In the genomic region with DNA sequence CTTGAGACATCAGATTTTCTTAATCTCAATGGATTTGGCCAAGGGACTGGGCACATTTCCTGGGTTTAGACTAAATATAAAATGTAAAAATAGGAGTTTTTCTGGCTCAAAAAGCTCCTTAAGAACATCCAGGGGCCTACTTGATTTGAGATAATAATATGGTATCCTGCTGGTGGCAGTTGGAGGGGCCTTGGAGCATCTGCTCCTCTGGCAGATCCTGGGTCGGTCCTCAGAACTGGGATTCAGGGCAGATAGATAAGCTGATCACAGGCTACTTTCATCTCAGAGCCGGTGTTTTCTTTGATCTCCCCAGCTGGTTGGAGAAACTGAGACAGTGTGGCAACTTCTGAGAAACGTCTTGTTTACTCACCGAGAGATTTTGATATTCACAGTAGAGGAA, we compare ENCODE assay signal across 21 mouse cellular contexts.
DNase-seq lines count a peak whose midpoint lies in the region; ATAC-seq lines count a peak whose summit lies in the region.
"Had no signal": no experiment of that assay in that cellular context is flagged by ENCODE, and none has a peak within 500 bp of the region (broad histone marks: within the 10 kb centered on the region; RNA-seq: fewer than 3 reads in every experiment).

No protein-coding gene starts in this region.

- peak; percentile 66 to 67 for DNase-seq in cerebellum, postnatal 10 days
- no peak for DNase-seq in cerebellum, adult 11-12 months
- no peak for DNase-seq in hindbrain, embryonic 14.5 days (ENCODE audit: low spot score)
- DNase-seq in hindbrain, embryonic 10.5 days (ENCODE audit: low spot score), result no peak
- DNase-seq in midbrain, embryonic 14.5 days, result peak; percentile 11
- DNase-seq in kidney, postnatal 10 days, result no peak
- DNase-seq: adrenal gland, adult 8-10 months; gastrocnemius, postnatal 14 days; kidney, adult 11 months; kidney, postnatal 25 days; spleen, adult 18-20 months; thymus, postnatal 4 days had no signal

- no peak for ATAC-seq in hindbrain, embryonic 14.5 days (ENCODE audit: low FRiP score)
- ATAC-seq in midbrain, embryonic 14.5 days (ENCODE audit: low FRiP score, low TSS enrichment), result no peak
- ATAC-seq in midbrain, embryonic 13.5 days, result no peak
- ATAC-seq in forebrain, embryonic 16.5 days, result peak; percentile 26

- no peaks in the 10 kb centered on the region for H3K36me3 ChIP-seq in hindbrain, embryonic 14.5 days (replicated peaks; ENCODE audit: control insufficient read depth, insufficient read depth)
- no peaks in the 10 kb centered on the region for H3K36me3 ChIP-seq in hindbrain, embryonic 10.5 days
- no peaks in the 10 kb centered on the region for H3K36me3 ChIP-seq in midbrain, embryonic 14.5 days (ENCODE audit: control insufficient read depth, insufficient read depth, low read length)
- no peaks in the 10 kb centered on the region for H3K36me3 ChIP-seq in midbrain, embryonic 13.5 days
- no peaks in the 10 kb centered on the region for H3K36me3 ChIP-seq in forebrain, embryonic 16.5 days (ENCODE audit: control insufficient read depth, insufficient read depth)
- H3K36me3 ChIP-seq: heart, embryonic 15.5 days; limb, embryonic 13.5 days; lung, embryonic 15.5 days; midbrain, embryonic 10.5 days had no signal

- no peaks in the 10 kb centered on the region for H3K27me3 ChIP-seq in hindbrain, embryonic 14.5 days (ENCODE audit: control insufficient read depth, insufficient read depth, low read length)
- no peaks in the 10 kb centered on the region for H3K27me3 ChIP-seq in hindbrain, embryonic 10.5 days (ENCODE audit: insufficient read depth, poor library complexity, severe bottlenecking)
- H3K27me3 ChIP-seq in midbrain, embryonic 14.5 days (ENCODE audit: control insufficient read depth, insufficient read depth, low read length), result no peaks in the 10 kb centered on the region
- H3K27me3 ChIP-seq in midbrain, embryonic 13.5 days, result no peaks in the 10 kb centered on the region
- no peaks in the 10 kb centered on the region for H3K27me3 ChIP-seq in forebrain, embryonic 16.5 days (replicated peaks; ENCODE audit: control insufficient read depth, insufficient read depth, low read length)
- H3K27me3 ChIP-seq: heart, embryonic 15.5 days; lung, embryonic 15.5 days had no signal

- no peak overlapping the region for H3K4me2 ChIP-seq in hindbrain, embryonic 14.5 days (replicated peaks)
- H3K4me2 ChIP-seq in midbrain, embryonic 14.5 days (ENCODE audit: low read length), result no peak overlapping the region
- no peak overlapping the region for H3K4me2 ChIP-seq in midbrain, embryonic 13.5 days (replicated peaks)
- H3K4me2 ChIP-seq in forebrain, embryonic 16.5 days (ENCODE audit: low read length), result no peak overlapping the region
- H3K4me2 ChIP-seq: heart, embryonic 15.5 days; limb, embryonic 13.5 days; liver, embryonic 11.5 days; lung, embryonic 15.5 days had no signal

- 63% methylated on average over 4 of the region's 4 CpGs for WGBS in hindbrain, embryonic 14.5 days
- 70% methylated on average over 4 of the region's 4 CpGs for WGBS in hindbrain, embryonic 10.5 days
- WGBS in midbrain, embryonic 14.5 days, result 48% methylated on average over 4 of the region's 4 CpGs
- WGBS in midbrain, embryonic 13.5 days, result 55% methylated on average over 4 of the region's 4 CpGs
- WGBS in forebrain, embryonic 16.5 days, result 46% methylated on average over 4 of the region's 4 CpGs

- H3K27ac ChIP-seq in hindbrain, embryonic 14.5 days, result 0 out of 2 replicates have a peak overlapping the region, but pooled peaks have one; percentile 0
- no peak overlapping the region for H3K27ac ChIP-seq in hindbrain, embryonic 10.5 days
- no peak overlapping the region for H3K27ac ChIP-seq in midbrain, embryonic 14.5 days (replicated peaks; ENCODE audit: low read depth, low read length)
- no peak overlapping the region for H3K27ac ChIP-seq in midbrain, embryonic 13.5 days
- peak overlapping the region; percentile 35 for H3K27ac ChIP-seq in forebrain, embryonic 16.5 days (ENCODE audit: low read length)
- H3K27ac ChIP-seq: heart, embryonic 15.5 days; left cerebral cortex, adult 2 months; limb, embryonic 13.5 days; lung, embryonic 15.5 days; midbrain, embryonic 10.5 days had no signal

- H3K9ac ChIP-seq in hindbrain, embryonic 14.5 days, result no peak overlapping the region
- H3K9ac ChIP-seq in midbrain, embryonic 14.5 days (replicated peaks; ENCODE audit: low read length), result no peak overlapping the region
- H3K9ac ChIP-seq in midbrain, embryonic 13.5 days (replicated peaks), result no peak overlapping the region
- no peak overlapping the region for H3K9ac ChIP-seq in forebrain, embryonic 16.5 days (replicated peaks; ENCODE audit: low read depth, low read length)
- H3K9ac ChIP-seq: heart, embryonic 15.5 days; limb, embryonic 13.5 days; lung, embryonic 15.5 days had no signal

- H3K4me1 ChIP-seq in hindbrain, embryonic 14.5 days (replicated peaks; ENCODE audit: control insufficient read depth, insufficient read depth, low read length), result peaks cover 5% of the 10 kb centered on the region; the same call in 1 of the 2 replicates
- no peaks in the 10 kb centered on the region for H3K4me1 ChIP-seq in hindbrain, embryonic 10.5 days (replicated peaks)
- peaks cover 5% of the 10 kb centered on the region; the same call in 1 of the 2 replicates for H3K4me1 ChIP-seq in midbrain, embryonic 14.5 days (ENCODE audit: control insufficient read depth, insufficient read depth, low read length)
- peaks cover 11% of the 10 kb centered on the region for H3K4me1 ChIP-seq in midbrain, embryonic 13.5 days (replicated peaks)
- peaks cover 18% of the 10 kb centered on the region for H3K4me1 ChIP-seq in forebrain, embryonic 16.5 days (replicated peaks; ENCODE audit: control insufficient read depth, insufficient read depth, low read length)
- H3K4me1 ChIP-seq: heart, embryonic 15.5 days; limb, embryonic 13.5 days; lung, embryonic 15.5 days had no signal

- H3K4me3 ChIP-seq in hindbrain, embryonic 14.5 days (replicated peaks; ENCODE audit: low read length), result no peak overlapping the region
- H3K4me3 ChIP-seq in hindbrain, embryonic 10.5 days, result no peak overlapping the region
- H3K4me3 ChIP-seq in midbrain, embryonic 14.5 days (replicated peaks; ENCODE audit: low read depth, low read length), result no peak overlapping the region
- H3K4me3 ChIP-seq in midbrain, embryonic 13.5 days (replicated peaks), result no peak overlapping the region
- no peak overlapping the region for H3K4me3 ChIP-seq in forebrain, embryonic 16.5 days (replicated peaks; ENCODE audit: low read length)
- H3K4me3 ChIP-seq: erythroblast, embryonic 14.5 days; heart, embryonic 15.5 days; left cerebral cortex, adult 2 months; limb, embryonic 13.5 days; lung, embryonic 15.5 days; midbrain, embryonic 10.5 days had no signal

- no peaks in the 10 kb centered on the region for H3K9me3 ChIP-seq in hindbrain, embryonic 14.5 days (ENCODE audit: control insufficient read depth, low read length)
- no peaks in the 10 kb centered on the region for H3K9me3 ChIP-seq in hindbrain, embryonic 10.5 days
- H3K9me3 ChIP-seq in midbrain, embryonic 14.5 days (ENCODE audit: control insufficient read depth, low read length), result no peaks in the 10 kb centered on the region
- no peaks in the 10 kb centered on the region for H3K9me3 ChIP-seq in midbrain, embryonic 13.5 days
- no peaks in the 10 kb centered on the region for H3K9me3 ChIP-seq in forebrain, embryonic 16.5 days (ENCODE audit: control insufficient read depth, low read length)
- H3K9me3 ChIP-seq: heart, embryonic 15.5 days; limb, embryonic 13.5 days; lung, embryonic 15.5 days; midbrain, embryonic 10.5 days had no signal

Comparison
In these comparisons a context has a peak if more than half of its experiments do, and no peak if none do; other contexts are left out.
1. DNase-seq: peak in cerebellum, postnatal 10 days (2 of 2) and midbrain, embryonic 14.5 days (single experiment); none in cerebellum, adult 11-12 months (single experiment), hindbrain, embryonic 14.5 days (single experiment), hindbrain, embryonic 10.5 days (single experiment) and kidney, postnatal 10 days (single experiment).
2. H3K27ac ChIP-seq: peak in hindbrain, embryonic 14.5 days (single experiment) and forebrain, embryonic 16.5 days (single experiment); none in hindbrain, embryonic 10.5 days (single experiment), midbrain, embryonic 14.5 days (single experiment) and midbrain, embryonic 13.5 days (single experiment).